Mouse (Mus musculus): ENCODE measurements around the gene Emc10. TPM values are rescaled to one million over a fixed set of nuclear protein-coding genes. Genes with fewer than 3 reads are reported as not detected.

The Emc10 gene
- polyA plus RNA-seq, 1 experiment from 2014 or later = 154 TPM

- H3K4me3 ChIP-seq (ENCODE audit: low read depth, low read length) = no peak overlapping the region
- no peak overlapping the region for H3K4me2 ChIP-seq (ENCODE audit: low read length)
- DNase-seq (ENCODE audit: low spot score) = no peak
- no peak overlapping the region for H3K27ac ChIP-seq (ENCODE audit: low read depth, low read length)
- H3K9me3 ChIP-seq (replicated peaks; ENCODE audit: control insufficient read depth, low read length) = no peaks in the 10 kb centered on the region
- no peaks in the 10 kb centered on the region for H3K36me3 ChIP-seq (ENCODE audit: control insufficient read depth, insufficient read depth, low read length)
- no peaks in the 10 kb centered on the region for H3K27me3 ChIP-seq (replicated peaks; ENCODE audit: control insufficient read depth, insufficient read depth, low read length)
- H3K9ac ChIP-seq (ENCODE audit: low read length) = no peak overlapping the region
- no peak for ATAC-seq
- H3K4me1 ChIP-seq (ENCODE audit: control insufficient read depth, insufficient read depth, low read length) = no peaks in the 10 kb centered on the region
These were observed 11.2 kb upstream of the Emc10 start for GRCm38 (mm10) chr7:44507491-44507890.

DNA sequence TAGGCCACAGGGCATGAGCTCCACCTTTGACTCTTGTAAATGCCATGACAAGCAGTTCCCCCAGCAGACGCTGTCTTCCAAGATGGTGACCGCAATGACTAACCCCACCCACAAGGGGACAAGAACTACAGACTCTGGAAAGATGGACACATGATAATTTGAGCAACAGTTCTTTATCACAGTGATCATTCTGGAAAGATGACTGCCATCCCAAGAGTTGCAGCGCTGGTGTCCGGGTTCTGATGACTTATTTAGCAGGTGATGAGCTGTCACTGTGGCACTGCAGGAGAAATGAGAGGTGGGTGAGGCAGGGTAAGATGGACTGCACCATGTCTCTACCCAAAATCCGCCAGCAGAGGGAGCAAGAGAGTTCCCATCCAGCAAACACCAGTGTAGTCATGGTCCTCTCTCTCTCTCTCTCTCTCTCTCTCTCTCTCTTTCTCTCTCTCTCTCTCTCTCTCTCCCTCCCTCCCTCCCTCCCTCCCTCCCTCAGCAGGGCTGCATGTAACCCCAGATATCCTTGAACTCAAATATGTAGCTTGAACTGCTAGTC is 5.3 kb upstream of the Emc10 start:
- 30% methylated on average over 5 of the region's 5 CpGs for WGBS
- Histone ChIP-seq H3K9me3 (replicated peaks; ENCODE audit: control insufficient read depth, low read length) (no peaks in the 10 kb centered on the region), H3K4me2 (ENCODE audit: low read length) (no peak overlapping the region), H3K9ac (ENCODE audit: low read length) (no peak overlapping the region), H3K27me3 (replicated peaks; ENCODE audit: control insufficient read depth, insufficient read depth, low read length) (no peaks in the 10 kb centered on the region), H3K36me3 (ENCODE audit: control insufficient read depth, insufficient read depth, low read length) (no peaks in the 10 kb centered on the region), H3K27ac (ENCODE audit: low read depth, low read length) (no peak overlapping the region), H3K4me1 (ENCODE audit: control insufficient read depth, insufficient read depth, low read length) (peaks cover 6% of the 10 kb centered on the region; the same call in 1 of the 2 replicates), H3K4me3 (ENCODE audit: low read depth, low read length) (no peak overlapping the region)
- peak; percentile 66 for ATAC-seq
- peak; percentile 77 for DNase-seq (ENCODE audit: low spot score)

DNA sequence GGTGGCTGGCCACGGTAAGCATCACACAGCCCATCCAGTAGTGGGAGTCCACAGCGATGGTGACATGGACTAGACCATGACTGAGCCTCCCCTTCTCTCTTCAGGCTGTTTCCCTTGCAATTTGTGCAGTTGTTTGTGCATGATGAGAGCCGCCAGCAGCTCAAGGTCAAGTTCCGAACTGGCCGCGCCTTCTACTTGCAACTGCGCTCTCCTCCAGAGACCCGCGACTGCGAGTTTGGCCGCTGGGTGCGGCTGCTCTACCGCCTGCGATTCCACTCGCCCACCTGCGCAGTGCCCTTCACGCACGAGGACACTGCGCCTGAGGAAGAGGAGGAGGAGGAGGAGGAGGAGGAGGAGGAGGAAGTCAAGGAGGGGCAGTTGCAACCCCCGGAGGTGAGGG is 3.7 kb upstream of the Emc10 start:
- Histone ChIP-seq H3K4me2 (ENCODE audit: low read length) (no peak overlapping the region), H3K9me3 (replicated peaks; ENCODE audit: control insufficient read depth, low read length) (no peaks in the 10 kb centered on the region), H3K4me1 (ENCODE audit: control insufficient read depth, insufficient read depth, low read length) (peaks cover 13% of the 10 kb centered on the region), H3K9ac (ENCODE audit: low read length) (no peak overlapping the region), H3K4me3 (ENCODE audit: low read depth, low read length) (no peak overlapping the region), H3K27me3 (replicated peaks; ENCODE audit: control insufficient read depth, insufficient read depth, low read length) (no peaks in the 10 kb centered on the region), H3K36me3 (ENCODE audit: control insufficient read depth, insufficient read depth, low read length) (no peaks in the 10 kb centered on the region), H3K27ac (ENCODE audit: low read depth, low read length) (no peak overlapping the region)
- DNase-seq (ENCODE audit: low spot score) (no peak), ATAC-seq (no peak)
- WGBS = 66% methylated on average over 20 of the region's 20 CpGs

DNA sequence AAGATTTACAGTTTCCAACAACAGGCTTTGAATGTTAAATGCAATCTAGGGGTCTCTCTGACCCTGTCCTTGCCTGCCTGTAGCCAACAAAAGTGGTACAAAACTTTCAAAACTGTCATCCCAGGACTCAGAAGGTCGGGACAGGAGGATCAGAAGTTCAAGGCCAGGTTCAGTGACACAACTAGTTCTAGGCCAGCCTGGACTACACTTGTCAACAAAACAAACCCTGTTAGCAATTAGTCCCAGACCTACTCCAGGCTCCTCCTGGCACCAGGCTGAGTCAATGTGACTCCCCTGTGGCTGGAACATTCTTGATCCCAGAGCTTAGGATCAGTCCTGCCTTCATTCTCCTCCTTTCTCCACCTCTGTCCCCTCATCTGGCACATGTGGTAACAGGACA is 2.6 kb upstream of the Emc10 start:
- Histone ChIP-seq H3K36me3 (ENCODE audit: control insufficient read depth, insufficient read depth, low read length) (0 out of 2 replicates have a peak, but pooled peaks cover 9% of the 10 kb centered on the region), H3K4me2 (ENCODE audit: low read length) (no peak overlapping the region), H3K9me3 (replicated peaks; ENCODE audit: control insufficient read depth, low read length) (no peaks in the 10 kb centered on the region), H3K9ac (ENCODE audit: low read length) (no peak overlapping the region), H3K4me3 (ENCODE audit: low read depth, low read length) (no peak overlapping the region), H3K27me3 (replicated peaks; ENCODE audit: control insufficient read depth, insufficient read depth, low read length) (no peaks in the 10 kb centered on the region), H3K4me1 (ENCODE audit: control insufficient read depth, insufficient read depth, low read length) (peaks cover 21% of the 10 kb centered on the region), H3K27ac (ENCODE audit: low read depth, low read length) (no peak overlapping the region)
- 88% methylated on average over 1 of the region's 1 CpGs for WGBS
- ATAC-seq = no peak
- no peak for DNase-seq (ENCODE audit: low spot score)

DNA sequence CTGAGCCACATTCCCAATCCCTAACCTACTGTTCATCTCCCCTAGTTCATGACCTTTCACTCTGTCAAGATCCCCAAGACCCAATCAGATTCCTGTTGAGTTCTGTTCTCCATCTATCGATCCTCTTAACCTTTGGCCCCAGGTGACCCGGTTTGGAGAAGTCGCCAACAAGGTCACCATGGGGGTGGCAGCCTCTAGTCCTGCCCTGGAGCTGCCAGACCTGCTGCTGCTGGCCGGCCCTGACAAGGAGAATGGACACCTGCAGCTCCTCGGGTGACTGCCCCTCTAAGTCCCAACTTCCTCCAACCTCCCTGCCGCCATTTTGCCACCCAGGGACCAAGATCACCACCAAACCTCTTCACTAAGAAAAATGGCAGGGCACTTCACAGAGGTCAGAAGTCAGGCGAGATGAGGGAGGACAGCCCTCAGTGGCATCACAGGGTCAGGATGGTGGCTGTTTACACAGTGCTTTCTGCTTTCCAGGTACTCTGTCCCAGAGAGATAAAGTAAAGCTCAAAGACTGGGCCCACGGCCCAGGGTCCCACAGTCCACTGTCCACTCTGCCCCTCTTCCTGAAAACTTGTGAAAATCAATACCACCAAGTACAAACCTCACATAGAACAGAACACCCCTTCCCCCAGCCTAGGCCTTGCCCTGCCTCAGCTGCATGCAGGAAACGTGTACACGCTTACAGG is 1.2 kb upstream of the Emc10 start:
- peak overlapping the region; percentile 73 for H3K4me3 ChIP-seq (ENCODE audit: low read depth, low read length)
- no peaks in the 10 kb centered on the region for H3K9me3 ChIP-seq (replicated peaks; ENCODE audit: control insufficient read depth, low read length)
- WGBS = 89% methylated on average over 10 of the region's 10 CpGs
- H3K4me1 ChIP-seq (ENCODE audit: control insufficient read depth, insufficient read depth, low read length) = peaks cover 21% of the 10 kb centered on the region
- ATAC-seq = no peak
- H3K4me2 ChIP-seq (ENCODE audit: low read length) = peak overlapping the region; percentile 82
- peak overlapping the region; percentile 92 for H3K9ac ChIP-seq (ENCODE audit: low read length)
- H3K36me3 ChIP-seq (ENCODE audit: control insufficient read depth, insufficient read depth, low read length) = peaks cover 20% of the 10 kb centered on the region
- no peaks in the 10 kb centered on the region for H3K27me3 ChIP-seq (replicated peaks; ENCODE audit: control insufficient read depth, insufficient read depth, low read length)
- DNase-seq (ENCODE audit: low spot score) = no peak
- no peak overlapping the region for H3K27ac ChIP-seq (ENCODE audit: low read depth, low read length)

DNA sequence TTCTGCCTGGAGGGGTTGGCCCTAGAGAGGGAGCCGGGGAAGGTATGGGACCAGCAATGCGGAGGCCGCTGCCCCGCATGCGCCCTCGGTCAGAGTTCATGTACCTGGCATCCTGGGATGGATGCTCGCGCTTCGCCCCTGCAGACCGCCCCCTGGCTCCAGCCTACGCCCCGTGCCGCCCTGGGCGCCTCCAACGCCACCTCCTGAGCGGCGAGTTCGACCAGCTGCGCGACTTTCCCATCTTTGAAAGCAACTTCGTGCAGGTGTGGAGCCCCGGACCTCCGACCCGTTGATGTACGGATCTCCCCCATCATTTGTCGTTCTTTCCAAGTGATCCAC is 411 bp upstream of the Emc10 start:
- no peak for ATAC-seq
- Histone ChIP-seq H3K9ac (ENCODE audit: low read length) (peak overlapping the region; percentile 92), H3K27me3 (replicated peaks; ENCODE audit: control insufficient read depth, insufficient read depth, low read length) (no peaks in the 10 kb centered on the region), H3K9me3 (replicated peaks; ENCODE audit: control insufficient read depth, low read length) (no peaks in the 10 kb centered on the region), H3K4me1 (ENCODE audit: control insufficient read depth, insufficient read depth, low read length) (peaks cover 21% of the 10 kb centered on the region), H3K4me3 (ENCODE audit: low read depth, low read length) (peak overlapping the region; percentile 73), H3K27ac (ENCODE audit: low read depth, low read length) (peak overlapping the region; percentile 84), H3K36me3 (ENCODE audit: control insufficient read depth, insufficient read depth, low read length) (peaks cover 28% of the 10 kb centered on the region), H3K4me2 (ENCODE audit: low read length) (peak overlapping the region; percentile 82)
- no peak for DNase-seq (ENCODE audit: low spot score)
- under 1% methylated on average over 23 of the region's 26 CpGs for WGBS

- 79% methylated on average over 7 of the region's 7 CpGs for WGBS
- Histone ChIP-seq H3K4me1 (ENCODE audit: control insufficient read depth, insufficient read depth, low read length) (peaks cover 21% of the 10 kb centered on the region), H3K36me3 (ENCODE audit: control insufficient read depth, insufficient read depth, low read length) (peaks cover 44% of the 10 kb centered on the region), H3K9me3 (replicated peaks; ENCODE audit: control insufficient read depth, low read length) (no peaks in the 10 kb centered on the region), H3K4me3 (ENCODE audit: low read depth, low read length) (peak overlapping the region; percentile 73), H3K9ac (ENCODE audit: low read length) (peak overlapping the region; percentile 95), H3K4me2 (ENCODE audit: low read length) (peak overlapping the region; percentile 80), H3K27me3 (replicated peaks; ENCODE audit: control insufficient read depth, insufficient read depth, low read length) (no peaks in the 10 kb centered on the region), H3K27ac (ENCODE audit: low read depth, low read length) (no peak overlapping the region)
- ATAC-seq (no peak), DNase-seq (ENCODE audit: low spot score) (no peak)
These were observed 1.2 kb downstream of the Emc10 start for GRCm38 (mm10) chr7:44495086-44495485.

DNA sequence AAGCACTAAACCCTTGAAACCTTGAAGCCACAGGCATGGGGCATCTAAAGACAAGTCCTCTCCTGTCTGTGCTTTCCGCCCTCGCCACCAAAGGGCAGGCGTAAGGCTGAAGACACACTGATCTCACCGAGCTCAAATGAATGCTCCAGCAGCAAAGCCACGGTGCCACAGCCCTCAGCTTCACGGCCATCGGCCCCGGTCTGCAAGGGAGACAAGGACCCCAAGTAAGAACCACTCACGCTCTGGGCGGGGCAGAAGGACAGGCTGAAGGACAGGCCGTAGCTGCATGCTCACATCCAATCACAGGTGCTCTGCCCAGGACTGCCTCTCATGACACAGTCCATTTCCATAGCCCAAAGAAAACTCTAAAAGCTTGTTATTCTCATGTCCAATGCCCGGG is 1.6 kb downstream of the Emc10 start:
- H3K4me3 ChIP-seq (ENCODE audit: low read depth, low read length) = no peak overlapping the region
- no peaks in the 10 kb centered on the region for H3K27me3 ChIP-seq (replicated peaks; ENCODE audit: control insufficient read depth, insufficient read depth, low read length)
- H3K4me1 ChIP-seq (ENCODE audit: control insufficient read depth, insufficient read depth, low read length) = peaks cover 21% of the 10 kb centered on the region
- peak overlapping the region; percentile 35; the same call in 1 of the 2 replicates for H3K9ac ChIP-seq (ENCODE audit: low read length)
- peaks cover 48% of the 10 kb centered on the region for H3K36me3 ChIP-seq (ENCODE audit: control insufficient read depth, insufficient read depth, low read length)
- H3K4me2 ChIP-seq (ENCODE audit: low read length) = peak overlapping the region; percentile 7; the same call in 1 of the 2 replicates
- 90% methylated on average over 12 of the region's 12 CpGs for WGBS
- no peak for DNase-seq (ENCODE audit: low spot score)
- no peak overlapping the region for H3K27ac ChIP-seq (ENCODE audit: low read depth, low read length)
- ATAC-seq = no peak
- no peaks in the 10 kb centered on the region for H3K9me3 ChIP-seq (replicated peaks; ENCODE audit: control insufficient read depth, low read length)

DNA sequence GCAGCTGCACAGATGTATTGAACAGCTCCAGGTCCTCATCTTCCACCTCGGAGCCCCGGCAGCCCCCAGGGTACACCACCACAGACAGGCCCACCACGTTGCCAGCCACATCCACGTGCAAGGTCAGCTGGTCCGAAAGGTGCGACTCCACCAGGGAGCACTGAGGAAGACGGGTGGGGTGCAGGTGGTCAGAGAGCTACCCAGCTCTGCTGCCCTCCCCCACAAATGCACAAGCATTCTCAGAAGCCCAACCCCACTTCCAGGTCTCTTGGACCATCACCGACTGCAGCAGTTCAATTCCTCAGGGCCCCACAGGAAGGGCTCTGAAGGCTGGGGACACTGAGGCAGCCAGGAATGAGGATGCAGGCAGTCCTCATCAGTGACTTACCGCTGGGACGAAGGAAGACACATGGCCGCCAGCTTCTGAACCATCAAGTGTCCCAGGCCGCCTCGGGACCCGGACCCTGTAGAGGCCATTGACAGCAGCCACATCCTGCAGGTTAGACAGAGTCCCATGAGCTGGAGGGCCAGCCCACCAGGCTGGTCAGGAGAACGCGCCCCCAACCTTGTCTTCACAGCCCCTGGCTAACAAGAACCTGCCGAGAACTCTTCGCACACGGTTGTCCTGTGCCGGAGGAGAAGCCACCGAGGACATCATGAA is 4.0 kb downstream of the Emc10 start:
- Histone ChIP-seq H3K27me3 (replicated peaks; ENCODE audit: control insufficient read depth, insufficient read depth, low read length) (no peaks in the 10 kb centered on the region), H3K36me3 (ENCODE audit: control insufficient read depth, insufficient read depth, low read length) (peaks cover 67% of the 10 kb centered on the region), H3K4me3 (ENCODE audit: low read depth, low read length) (no peak overlapping the region), H3K27ac (ENCODE audit: low read depth, low read length) (no peak overlapping the region), H3K9ac (ENCODE audit: low read length) (no peak overlapping the region), H3K4me1 (ENCODE audit: control insufficient read depth, insufficient read depth, low read length) (peaks cover 18% of the 10 kb centered on the region), H3K4me2 (ENCODE audit: low read length) (no peak overlapping the region), H3K9me3 (replicated peaks; ENCODE audit: control insufficient read depth, low read length) (no peaks in the 10 kb centered on the region)
- ATAC-seq (no peak), DNase-seq (ENCODE audit: low spot score) (no peak)
- whole genome bisulfite sequencing = 91% methylated on average over 21 of the region's 21 CpGs

Measured in forebrain, embryonic 14.5 days (tissue).